Mouse (Mus musculus) stomach, embryonic 15.5 days (tissue): Measurements from ENCODE around the gene Il5. TPM values are rescaled to one million over a fixed set of nuclear protein-coding genes. Genes with fewer than 3 reads are reported as not detected.

Experiments used
- ATAC-seq: fragments of 200-750 bp; cut with Nextera tagmentation; 2 replicates; pipeline ENCODE4 v1.8.0; 2017; ENCODE audit warnings: low read depth, moderate number of reproducible peaks, moderate TSS enrichment; ENCODE audit not compliant: insufficient read depth, low FRiP score
- H3K27ac ChIP-seq: fragments of 300-500 bp; sonication (generic); 2 replicates; pipeline ENCODE4 v1.5.1; 2015; ENCODE audit warnings: mild to moderate bottlenecking, inconsistent platforms
- H3K27me3 ChIP-seq: fragments of 300-500 bp; sonication (generic); replicated peaks from 2 replicates; pipeline ENCODE4 v1.6.1; 2015; ENCODE audit warnings: inconsistent platforms
- H3K36me3 ChIP-seq: fragments of 300-500 bp; sonication (generic); 2 replicates; pipeline ENCODE4 v1.6.1; 2015; ENCODE audit warnings: inconsistent platforms
- H3K4me1 ChIP-seq: fragments of 300-500 bp; sonication (generic); 2 replicates; pipeline ENCODE4 v1.6.1; 2015; ENCODE audit warnings: inconsistent platforms
- H3K4me2 ChIP-seq: fragments of 300-500 bp; sonication (generic); 2 replicates; pipeline ENCODE4 v1.6.1; 2015; ENCODE audit warnings: mild to moderate bottlenecking, inconsistent platforms
- H3K4me3 ChIP-seq: fragments of 300-500 bp; sonication (generic); replicated peaks from 2 replicates; pipeline ENCODE4 v1.5.1; 2015; ENCODE audit warnings: inconsistent platforms
- H3K9ac ChIP-seq: fragments of 300-500 bp; sonication (generic); 2 replicates; pipeline ENCODE4 v1.6.1; 2015; ENCODE audit warnings: inconsistent platforms
- H3K9me3 ChIP-seq: fragments of 300-500 bp; sonication (generic); 2 replicates; pipeline ENCODE4 v1.6.1; 2016; ENCODE audit warnings: inconsistent platforms
- WGBS: fragments of 180-500 bp; shearing (Covaris S2); methylation state at CpG from one replicate; pipeline ENCODE4 v1.1.7; 2015; 5-methylcytosine and 5-hydroxymethylcytosine counted together
- polyA plus RNA-seq: library from polyadenylated mRNA; unstranded; fragments of >200 nt; fragmentation: Nextera tagmentation; extraction: Ambion mirVana; gene quantifications from 2 replicates; pipeline ENCODE4 v1.2.1, GENCODE M21; 2015

Gene Il5
- polyA plus RNA-seq, result not detected in 2 replicates

DNA sequence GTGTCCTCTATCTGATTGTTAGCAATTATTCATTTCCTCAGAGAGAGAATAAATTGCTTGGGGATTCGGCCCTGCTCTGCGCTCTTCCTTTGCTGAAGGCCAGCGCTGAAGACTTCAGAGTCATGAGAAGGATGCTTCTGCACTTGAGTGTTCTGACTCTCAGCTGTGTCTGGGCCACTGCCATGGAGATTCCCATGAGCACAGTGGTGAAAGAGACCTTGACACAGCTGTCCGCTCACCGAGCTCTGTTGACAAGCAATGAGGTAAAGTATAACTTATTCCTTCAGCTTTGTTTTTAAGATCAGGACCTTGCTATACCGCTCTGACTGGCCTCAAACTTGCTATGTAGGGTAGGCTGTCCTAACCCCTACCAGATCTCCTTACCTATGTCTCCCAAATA lies at the start of gene Il5:
Gene Il5, plus strand, starts transcription at position 80 of the 400 bp plus-strand sequence.
- no peak for ATAC-seq
- 84% methylated on average over 6 of the region's 6 CpGs for WGBS
- H3K36me3 ChIP-seq, result no peaks in the 10 kb centered on the region

GRCm38 (mm10) chr11:53671414-53671813 lies 49.2 kb upstream of the Il5 start:
- Histone ChIP-seq H3K27me3 (no peaks in the 10 kb centered on the region), H3K36me3 (peaks cover 24% of the 10 kb centered on the region), H3K4me3 (no peak overlapping the region), H3K9ac (no peak overlapping the region), H3K27ac (no peak overlapping the region), H3K4me1 (no peaks in the 10 kb centered on the region), H3K9me3 (no peaks in the 10 kb centered on the region), H3K4me2 (no peak overlapping the region)
- WGBS, result 95% methylated on average over 4 of the region's 4 CpGs
- ATAC-seq, result no peak

More for the DNA sequence above, at the start of gene Il5:
- Histone ChIP-seq H3K9me3 (no peaks in the 10 kb centered on the region), H3K27ac (no peak within 1 kb of the TSS), H3K4me1 (no peaks in the 10 kb centered on the region), H3K4me3 (no peak within 1 kb of the TSS), H3K9ac (no peak within 1 kb of the TSS), H3K27me3 (no peaks in the 10 kb centered on the region), H3K4me2 (no peak within 1 kb of the TSS)

DNA sequence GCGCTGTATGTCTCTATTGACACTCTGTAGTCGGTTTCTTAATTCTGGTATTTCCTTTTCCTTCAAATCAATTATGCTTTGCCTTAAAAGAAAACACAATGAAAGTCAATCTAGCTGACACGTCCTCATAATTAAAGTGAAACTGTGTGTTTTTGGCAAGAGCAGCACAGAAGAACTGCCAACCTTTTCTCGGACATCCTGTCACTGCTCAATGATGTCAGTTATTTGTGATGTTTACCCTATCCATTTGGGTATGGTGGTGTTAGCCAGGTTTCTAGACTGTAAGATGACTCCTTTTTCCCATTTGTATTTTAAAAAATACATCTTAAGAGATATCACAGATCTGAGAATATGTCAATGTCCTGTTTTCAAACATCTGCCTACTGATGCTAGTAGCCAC lies 40.5 kb upstream of the Il5 start:
- ATAC-seq, result no peak
- H3K36me3 ChIP-seq, result peaks cover 23% of the 10 kb centered on the region
- WGBS, result 80% methylated on average over 4 of the region's 4 CpGs

GRCm38 (mm10) chr11:53681686-53682085 lies 38.9 kb upstream of the Il5 start:
- no peak overlapping the region for H3K27ac ChIP-seq
- H3K4me3 ChIP-seq, result no peak overlapping the region
- no peaks in the 10 kb centered on the region for H3K27me3 ChIP-seq
- no peaks in the 10 kb centered on the region for H3K9me3 ChIP-seq
- H3K9ac ChIP-seq, result no peak overlapping the region
- peaks cover 14% of the 10 kb centered on the region for H3K36me3 ChIP-seq
- no peak for ATAC-seq
- WGBS, result 92% methylated on average over 2 of the region's 2 CpGs
- no peak overlapping the region for H3K4me2 ChIP-seq
- H3K4me1 ChIP-seq, result no peaks in the 10 kb centered on the region

More for the DNA sequence above, 40.5 kb upstream of the Il5 start:
- no peak overlapping the region for H3K9ac ChIP-seq
- H3K27ac ChIP-seq, result no peak overlapping the region
- H3K4me2 ChIP-seq, result no peak overlapping the region
- no peaks in the 10 kb centered on the region for H3K9me3 ChIP-seq
- no peaks in the 10 kb centered on the region for H3K4me1 ChIP-seq
- no peaks in the 10 kb centered on the region for H3K27me3 ChIP-seq
- H3K4me3 ChIP-seq, result no peak overlapping the region

DNA sequence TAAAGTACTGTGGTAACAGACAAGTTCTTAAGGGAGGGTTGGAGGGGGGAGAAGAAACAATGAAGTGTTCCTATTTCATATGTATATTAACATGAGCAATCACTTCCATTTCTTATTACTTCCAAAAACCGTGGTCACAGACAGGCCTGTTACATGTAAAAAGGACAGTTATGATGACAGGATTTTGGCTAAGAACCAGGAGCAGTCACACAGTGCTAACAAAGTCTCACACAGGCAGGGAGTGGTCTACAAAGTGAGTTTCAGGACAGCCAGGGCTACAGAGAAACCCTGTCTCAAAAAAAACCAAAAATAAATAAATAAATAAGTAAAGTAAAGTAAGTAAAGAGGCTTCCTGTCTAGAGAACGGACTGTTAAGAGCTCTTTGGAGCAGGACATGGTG lies 38.4 kb upstream of the Il5 start:
- no peak for ATAC-seq
- no peak overlapping the region for H3K27ac ChIP-seq
- no peak overlapping the region for H3K4me2 ChIP-seq
- H3K9ac ChIP-seq, result no peak overlapping the region
- no peak overlapping the region for H3K4me3 ChIP-seq
- H3K9me3 ChIP-seq, result no peaks in the 10 kb centered on the region
- H3K36me3 ChIP-seq, result peaks cover 12% of the 10 kb centered on the region
- H3K27me3 ChIP-seq, result no peaks in the 10 kb centered on the region
- 49% methylated on average over 2 of the region's 2 CpGs for WGBS
- H3K4me1 ChIP-seq, result no peaks in the 10 kb centered on the region

- no peak overlapping the region for H3K4me2 ChIP-seq
- H3K4me1 ChIP-seq, result no peaks in the 10 kb centered on the region
- H3K4me3 ChIP-seq, result no peak overlapping the region
- H3K9me3 ChIP-seq, result no peaks in the 10 kb centered on the region
- 71% methylated on average over 9 of the region's 9 CpGs for WGBS
- H3K9ac ChIP-seq, result no peak overlapping the region
- H3K27me3 ChIP-seq, result no peaks in the 10 kb centered on the region
- ATAC-seq, result no peak
- peaks cover 12% of the 10 kb centered on the region for H3K36me3 ChIP-seq
- no peak overlapping the region for H3K27ac ChIP-seq
These were observed 37.5 kb upstream of the Il5 start for GRCm38 (mm10) chr11:53682994-53683530.

DNA sequence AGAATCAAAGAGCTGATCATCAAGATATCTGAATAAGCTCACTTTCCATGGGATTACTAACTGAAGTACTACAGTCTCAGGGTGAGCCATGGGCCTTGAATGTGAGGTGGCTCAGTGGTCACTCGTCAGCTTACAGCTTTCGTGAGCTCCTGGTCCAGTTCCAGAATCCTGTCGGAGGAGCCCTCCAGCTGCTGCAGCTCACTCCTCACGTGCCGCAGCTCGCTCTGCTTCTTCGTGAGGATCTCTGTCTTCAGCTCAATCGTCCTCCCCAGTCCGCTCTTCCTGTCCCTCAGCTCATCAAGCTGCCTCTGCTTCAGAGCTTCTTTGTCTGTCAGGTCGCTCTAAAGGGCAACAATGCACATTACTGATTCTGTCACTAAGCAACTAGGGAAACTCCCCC lies 28.6 kb upstream of the Il5 start:
- H3K4me1 ChIP-seq, result no peaks in the 10 kb centered on the region
- H3K9ac ChIP-seq, result no peak overlapping the region
- no peaks in the 10 kb centered on the region for H3K9me3 ChIP-seq
- 55% methylated on average over 10 of the region's 10 CpGs for WGBS
- H3K27me3 ChIP-seq, result no peaks in the 10 kb centered on the region
- H3K27ac ChIP-seq, result no peak overlapping the region
- H3K4me2 ChIP-seq, result no peak overlapping the region
- H3K36me3 ChIP-seq, result peaks cover 12% of the 10 kb centered on the region
- H3K4me3 ChIP-seq, result no peak overlapping the region
- no peak for ATAC-seq

- no peaks in the 10 kb centered on the region for H3K4me1 ChIP-seq
- no peak overlapping the region for H3K4me2 ChIP-seq
- H3K9me3 ChIP-seq, result no peaks in the 10 kb centered on the region
- no peak overlapping the region for H3K4me3 ChIP-seq
- H3K27ac ChIP-seq, result no peak overlapping the region
- WGBS, result 88% methylated on average over 2 of the region's 2 CpGs
- ATAC-seq, result no peak
- no peaks in the 10 kb centered on the region for H3K27me3 ChIP-seq
- no peak overlapping the region for H3K9ac ChIP-seq
- peaks cover 22% of the 10 kb centered on the region for H3K36me3 ChIP-seq
These were observed 22.1 kb upstream of the Il5 start for GRCm38 (mm10) chr11:53698521-53698920.

DNA sequence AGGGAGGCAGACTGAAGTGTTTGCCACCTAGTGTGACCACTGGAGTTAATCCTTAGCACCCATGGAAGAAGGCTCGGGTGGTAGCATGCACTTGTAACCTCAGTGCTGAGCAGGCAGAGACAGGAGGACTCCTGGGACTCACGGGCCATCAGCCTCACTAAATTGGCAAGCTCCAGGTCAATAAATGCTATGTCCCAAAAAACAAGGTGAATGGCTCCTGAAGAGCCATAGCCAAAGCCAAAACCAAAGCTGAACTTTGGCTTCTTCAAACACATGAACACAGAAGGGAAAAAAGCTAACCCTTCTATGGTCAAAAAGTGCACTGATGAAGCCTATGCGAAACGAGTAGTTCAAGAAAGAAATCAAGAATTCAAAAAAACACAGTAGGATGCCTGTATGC lies 21.2 kb upstream of the Il5 start:
- Histone ChIP-seq H3K27ac (no peak overlapping the region), H3K9me3 (no peaks in the 10 kb centered on the region), H3K27me3 (no peaks in the 10 kb centered on the region), H3K9ac (no peak overlapping the region), H3K4me2 (no peak overlapping the region), H3K4me1 (no peaks in the 10 kb centered on the region), H3K36me3 (peaks cover 22% of the 10 kb centered on the region), H3K4me3 (no peak overlapping the region)
- no peak for ATAC-seq
- 94% methylated on average over 4 of the region's 4 CpGs for WGBS

- Histone ChIP-seq H3K36me3 (peaks cover 6% of the 10 kb centered on the region; the same call in 1 of the 2 replicates), H3K4me3 (peak overlapping the region; percentile 74), H3K4me1 (no peaks in the 10 kb centered on the region; the same call in 1 of the 2 replicates), H3K27me3 (no peaks in the 10 kb centered on the region), H3K27ac (peak overlapping the region; percentile 93), H3K9ac (peak overlapping the region; percentile 72), H3K4me2 (peak overlapping the region; percentile 85), H3K9me3 (no peaks in the 10 kb centered on the region)
- WGBS, result 5% methylated on average over 29 of the region's 29 CpGs
- peak; percentile 75 for ATAC-seq
These were observed 14.2 kb upstream of the Il5 start for GRCm38 (mm10) chr11:53706236-53706933.

DNA sequence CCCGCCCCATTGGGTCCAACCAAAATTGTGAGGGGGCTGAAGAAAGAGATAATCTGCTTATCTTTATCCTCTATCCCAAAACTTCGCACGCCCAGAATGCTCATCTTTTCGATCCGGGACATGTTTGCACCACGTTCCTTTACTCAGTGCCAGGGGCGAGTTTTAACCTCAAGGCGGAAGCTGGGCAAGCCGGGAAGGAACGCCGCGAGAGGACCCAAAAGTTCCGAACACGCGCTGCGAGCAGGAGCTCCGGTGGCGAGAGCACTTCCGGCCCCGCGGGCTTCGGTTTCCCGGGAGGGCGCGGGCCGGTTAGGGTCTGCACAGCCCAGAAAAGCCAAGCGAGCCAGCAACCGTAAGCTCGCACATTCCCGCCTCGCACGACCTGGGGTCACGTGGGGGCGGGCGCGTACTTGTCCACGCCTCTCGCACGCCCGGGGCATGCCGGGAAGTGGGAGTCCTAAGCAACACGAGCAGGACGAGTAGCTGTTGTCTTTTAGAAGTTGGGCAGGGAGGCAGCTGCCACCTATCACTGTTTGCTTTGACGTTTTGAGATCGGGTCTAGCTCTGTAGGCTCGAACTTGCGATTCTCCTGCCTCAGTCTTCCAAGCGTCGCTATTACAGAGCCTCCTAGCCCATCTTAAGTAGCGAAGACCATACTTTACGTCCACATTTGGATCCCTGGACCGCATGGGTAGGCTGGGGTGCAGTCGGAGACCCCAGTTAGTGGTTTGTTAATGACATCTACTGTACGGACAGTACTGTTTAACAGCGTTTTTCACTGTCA lies 13.5 kb upstream of the Il5 start, which contains the start of gene Rad50:
Gene Rad50, minus strand, starts transcription at position 386 of the 784 bp plus-strand sequence.
- Histone ChIP-seq H3K36me3 (peaks cover under 1% of the 10 kb centered on the region; the same call in 1 of the 2 replicates), H3K4me2 (peak within 1 kb of the TSS; percentile 85), H3K9me3 (no peaks in the 10 kb centered on the region), H3K4me3 (peak within 1 kb of the TSS; percentile 74), H3K27ac (peak within 1 kb of the TSS; percentile 93), H3K9ac (peak within 1 kb of the TSS; percentile 72), H3K27me3 (no peaks in the 10 kb centered on the region), H3K4me1 (no peaks in the 10 kb centered on the region; the same call in 1 of the 2 replicates)
- WGBS, result 3% methylated on average over 55 of the region's 55 CpGs
- peak; percentile 96 for ATAC-seq

DNA sequence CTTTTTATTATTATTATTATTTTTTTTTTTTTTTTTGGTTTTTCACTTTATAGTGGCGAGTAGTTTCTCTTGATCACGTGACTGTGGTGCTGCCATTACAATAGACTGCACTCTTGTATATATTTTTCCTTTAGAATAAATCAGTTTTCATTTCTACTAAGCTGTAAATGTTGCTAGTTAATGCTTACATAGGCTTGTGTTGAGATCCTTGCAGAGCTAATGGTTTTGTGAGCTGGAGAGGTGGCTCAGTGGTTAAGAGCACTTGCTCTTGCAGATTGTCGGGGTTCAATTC lies 12.9 kb upstream of the Il5 start:
- no peaks in the 10 kb centered on the region for H3K27me3 ChIP-seq
- no peak overlapping the region for H3K27ac ChIP-seq
- H3K9ac ChIP-seq, result peak overlapping the region; percentile 72; the same call in 1 of the 2 replicates
- H3K4me2 ChIP-seq, result peak overlapping the region; percentile 85
- H3K36me3 ChIP-seq, result no peaks in the 10 kb centered on the region
- WGBS, result 80% methylated on average over 3 of the region's 3 CpGs
- peak overlapping the region; percentile 74 for H3K4me3 ChIP-seq
- no peaks in the 10 kb centered on the region; the same call in 1 of the 2 replicates for H3K4me1 ChIP-seq
- ATAC-seq, result no peak
- no peaks in the 10 kb centered on the region for H3K9me3 ChIP-seq
